Mouse (Mus musculus) thymus, adult 2 months (tissue): ENCODE measurements around the gene Jun. TPM values are rescaled to one million over a fixed set of nuclear protein-coding genes. Genes with fewer than 3 reads are reported as not detected.

Source experiments
- DNase-seq: peaks from one replicate; pipeline ENCODE4 v3.0.0; 2021
- H3K27ac ChIP-seq: fragments of 200-500 bp; 2 replicates; pipeline ENCODE4 v1.5.1; 2012; ENCODE audit warnings: low read length, control low read depth; ENCODE audit not compliant: control insufficient read depth, insufficient read depth
- H3K27me3 ChIP-seq: fragments of 200-500 bp; 2 replicates; pipeline ENCODE4 v1.6.1; 2012; ENCODE audit warnings: mild to moderate bottlenecking, low read length, moderate library complexity, mixed read lengths; ENCODE audit not compliant: control insufficient read depth, insufficient read depth
- H3K36me3 ChIP-seq: fragments of 200-500 bp; 2 replicates; pipeline ENCODE4 v1.6.1; 2012; ENCODE audit warnings: mild to moderate bottlenecking, low read length, moderate library complexity; ENCODE audit not compliant: control insufficient read depth, insufficient read depth
- H3K4me1 ChIP-seq: fragments of 200-500 bp; replicated peaks from 2 replicates; pipeline ENCODE4 v1.6.1; 2012; ENCODE audit warnings: low read length; ENCODE audit not compliant: control insufficient read depth, insufficient read depth
- H3K4me3 ChIP-seq: fragments of 200-500 bp; 2 replicates; pipeline ENCODE4 v1.5.1; 2012; ENCODE audit warnings: mild to moderate bottlenecking, low read length, control low read depth, moderate library complexity; ENCODE audit not compliant: control insufficient read depth, insufficient read depth
- CTCF ChIP-seq: fragments of 200-500 bp; IDR thresholded peaks from 2 replicates; pipeline ENCODE4 v1.5.1; 2012; ENCODE audit warnings: mild to moderate bottlenecking, control low read depth, low read length, moderate library complexity, borderline replicate concordance; ENCODE audit not compliant: control insufficient read depth, poor library complexity, insufficient read depth; ENCODE audit errors: extremely low read depth
- POLR2A ChIP-seq: fragments of 200-500 bp; IDR thresholded peaks from 2 replicates; pipeline ENCODE4 v1.6.1; 2012; ENCODE audit warnings: mild to moderate bottlenecking, low read length, control low read depth, moderate library complexity; ENCODE audit not compliant: control insufficient read depth, poor library complexity, insufficient read depth; ENCODE audit errors: extremely low read depth
- WGBS: fragments of 180-500 bp; shearing (Covaris S2); methylation state at CpG from one replicate; pipeline ENCODE4 v1.1.7; 2018; 5-methylcytosine and 5-hydroxymethylcytosine counted together
- polyA plus RNA-seq: library from polyadenylated mRNA; depleted of rRNA; stranded (reverse); fragments of >200 nt; gene quantifications from 2 replicates; pipeline ENCODE4 v1.2.3, GENCODE M21; 2012; rRNA removed

The Jun gene
- polyA plus RNA-seq: 17.3 and 18.7 TPM in 2 replicates

GRCm38 (mm10) chr4:95052025-95052899, at the start of gene Jun:
TSS of gene Jun (minus strand) at chr4:95052222.
- peak; percentile 88 for TF ChIP-seq POLR2A
- 0 out of 2 replicates have a peak, but pooled peaks have one; percentile 39 for TF ChIP-seq CTCF
- H3K27me3 ChIP-seq: no peaks in the 10 kb centered on the region
- 1% methylated on average over 68 of the region's 68 CpGs for WGBS
- H3K36me3 ChIP-seq: no peaks in the 10 kb centered on the region
- peak within 1 kb of the TSS; percentile 69 for H3K27ac ChIP-seq
- peak within 1 kb of the TSS; percentile 69 for H3K4me3 ChIP-seq
- peaks cover 19% of the 10 kb centered on the region for H3K4me1 ChIP-seq
- DNase-seq: peak; percentile 100

- Histone ChIP-seq H3K36me3 (no peaks in the 10 kb centered on the region), H3K27me3 (no peaks in the 10 kb centered on the region), H3K4me1 (peaks cover 10% of the 10 kb centered on the region), H3K27ac (no peak overlapping the region), H3K4me3 (no peak overlapping the region)
- TF ChIP-seq POLR2A (no peak), CTCF (no peak)
- DNase-seq: no peak
- WGBS: 94% methylated on average over 7 of the region's 7 CpGs
These were observed 49.7 kb upstream of the Jun start for GRCm38 (mm10) chr4:95101684-95102083.

- no peak overlapping the region for H3K27ac ChIP-seq
- no peak overlapping the region for H3K4me3 ChIP-seq
- H3K36me3 ChIP-seq: no peaks in the 10 kb centered on the region
- H3K27me3 ChIP-seq: no peaks in the 10 kb centered on the region
- H3K4me1 ChIP-seq: peaks cover 4% of the 10 kb centered on the region
- TF ChIP-seq CTCF (no peak), POLR2A (no peak)
- DNase-seq: no peak
These were observed 48.7 kb upstream of the Jun start for GRCm38 (mm10) chr4:95100694-95101093.

- Histone ChIP-seq H3K36me3 (no peaks in the 10 kb centered on the region), H3K27ac (no peak overlapping the region), H3K27me3 (no peaks in the 10 kb centered on the region), H3K4me1 (no peaks in the 10 kb centered on the region), H3K4me3 (no peak overlapping the region)
- no peak for DNase-seq
- no peak for TF ChIP-seq POLR2A
- no peak for TF ChIP-seq CTCF
- WGBS: 81% methylated on average over 7 of the region's 7 CpGs
These were observed 47.4 kb upstream of the Jun start for GRCm38 (mm10) chr4:95099373-95099772.

- no peak for TF ChIP-seq CTCF
- no peak for TF ChIP-seq POLR2A
- Histone ChIP-seq H3K4me1 (no peaks in the 10 kb centered on the region), H3K4me3 (no peak overlapping the region), H3K27me3 (no peaks in the 10 kb centered on the region), H3K36me3 (no peaks in the 10 kb centered on the region), H3K27ac (no peak overlapping the region)
- WGBS: 94% methylated on average over 5 of the region's 5 CpGs
- DNase-seq: no peak
These were observed 46.7 kb upstream of the Jun start for GRCm38 (mm10) chr4:95098722-95099097.

- Histone ChIP-seq H3K27ac (no peak overlapping the region), H3K4me1 (no peaks in the 10 kb centered on the region), H3K4me3 (no peak overlapping the region), H3K36me3 (no peaks in the 10 kb centered on the region), H3K27me3 (no peaks in the 10 kb centered on the region)
- no peak for DNase-seq
- 89% methylated on average over 10 of the region's 10 CpGs for WGBS
- no peak for TF ChIP-seq CTCF
- TF ChIP-seq POLR2A: no peak
These were observed 46.1 kb upstream of the Jun start for GRCm38 (mm10) chr4:95097942-95098721.
